In genomic region chr2:160771325-160772276, GRCm38 (mm10) we compare ENCODE assay signal across 20 mouse cellular contexts. TPM values are rescaled to one million over a fixed set of nuclear protein-coding genes. Genes with fewer than 3 reads are reported as not detected.
DNase-seq lines count a peak whose midpoint lies in the region; ATAC-seq and TF ChIP-seq lines count a peak whose summit lies in the region.
"Had no signal": no experiment of that assay in that cellular context is flagged by ENCODE, and none has a peak within 500 bp of the region (broad histone marks: within the 10 kb centered on the region; RNA-seq: fewer than 3 reads in every experiment).

No protein-coding gene starts in this region.

- ATAC-seq in heart, embryonic 11.5 days (replicated peaks; ENCODE audit: insufficient number of reproducible peaks, low FRiP score, low TSS enrichment): no peak
- peak; percentile 15; the same call in 1 of the 2 replicates for ATAC-seq in liver, embryonic 12.5 days

- peaks cover 25% of the 10 kb centered on the region for H3K36me3 ChIP-seq in heart, adult 2 months (ENCODE audit: control insufficient read depth, insufficient read depth, low read length)
- peaks cover 5% of the 10 kb centered on the region; the same call in 1 of the 2 replicates for H3K36me3 ChIP-seq in heart, embryonic 11.5 days (ENCODE audit: control insufficient read depth, insufficient read depth, low read length)
- H3K36me3 ChIP-seq in liver, embryonic 12.5 days: no peaks in the 10 kb centered on the region
- no peaks in the 10 kb centered on the region for H3K36me3 ChIP-seq in myocyte (ENCODE audit: control insufficient read depth, insufficient read depth)
- H3K36me3 ChIP-seq: embryonic facial prominence, embryonic 15.5 days; stomach, embryonic 15.5 days had no signal

- H3K9me3 ChIP-seq in heart, embryonic 11.5 days (replicated peaks; ENCODE audit: control insufficient read depth, low read length): no peaks in the 10 kb centered on the region
- no peaks in the 10 kb centered on the region for H3K9me3 ChIP-seq in liver, embryonic 12.5 days (replicated peaks)
- H3K9me3 ChIP-seq: embryonic facial prominence, embryonic 15.5 days; forebrain, embryonic 10.5 days; heart, embryonic 10.5 days; stomach, embryonic 15.5 days had no signal

- H3K27ac ChIP-seq in heart, adult 2 months: no peak overlapping the region
- no peak overlapping the region for H3K27ac ChIP-seq in heart, embryonic 11.5 days (ENCODE audit: low read depth, low read length)
- no peak overlapping the region for H3K27ac ChIP-seq in liver, embryonic 12.5 days
- H3K27ac ChIP-seq: embryonic facial prominence, embryonic 15.5 days; forebrain, embryonic 10.5 days; heart, embryonic 10.5 days; macrophage; stomach, embryonic 15.5 days had no signal

- DNase-seq in heart, adult 2 months: peak; percentile 4 to 20
- no peak for DNase-seq in liver
- DNase-seq in cerebellum, postnatal 14 days: peak; percentile 49 to 51
- DNase-seq in adrenal gland, postnatal 36 days: no peak
- DNase-seq: adrenal gland, postnatal 10 days; B cell, adult 2 months; gastrocnemius, postnatal 10 days; heart, postnatal 36 days; kidney, postnatal 4 days; lung, adult 2 months; midbrain, embryonic 14.5 days; right cerebral cortex, adult 18-20 months had no signal

- no peak overlapping the region for H3K4me2 ChIP-seq in heart, embryonic 11.5 days
- no peak overlapping the region for H3K4me2 ChIP-seq in liver, embryonic 12.5 days
- no peak overlapping the region for H3K4me2 ChIP-seq in myocyte (ENCODE audit: low read depth)
- H3K4me2 ChIP-seq: embryonic facial prominence, embryonic 15.5 days; stomach, embryonic 15.5 days had no signal

- no peak for TF ChIP-seq CTCF in heart, adult 2 months (IDR thresholded peaks at IDR 0.05)

- H3ac ChIP-seq in myocyte (ENCODE audit: control insufficient read depth, insufficient read length): no peak overlapping the region

- 84% methylated on average over 8 of the region's 8 CpGs for WGBS in heart, adult 2 months
- WGBS in heart, embryonic 11.5 days (ENCODE audit: insufficient replicate concordance): 84% methylated on average over 8 of the region's 8 CpGs
- 68% methylated on average over 8 of the region's 8 CpGs for WGBS in liver, embryonic 12.5 days (ENCODE audit: insufficient replicate concordance)

- H3K4me1 ChIP-seq in heart, adult 2 months (ENCODE audit: control insufficient read depth, insufficient read depth, low read length): peaks cover 25% of the 10 kb centered on the region
- H3K4me1 ChIP-seq in heart, embryonic 11.5 days (ENCODE audit: control insufficient read depth, insufficient read depth, low read length): no peaks in the 10 kb centered on the region
- no peaks in the 10 kb centered on the region for H3K4me1 ChIP-seq in liver, embryonic 12.5 days
- H3K4me1 ChIP-seq: embryonic facial prominence, embryonic 15.5 days; forebrain, embryonic 10.5 days; stomach, embryonic 15.5 days had no signal

- H3K79me2 ChIP-seq in heart, adult 2 months (replicated peaks; ENCODE audit: control insufficient read depth, insufficient read depth, low read length): no peaks in the 10 kb centered on the region; the same call in 1 of the 2 replicates
- no peaks in the 10 kb centered on the region for H3K79me2 ChIP-seq in myocyte (ENCODE audit: control insufficient read depth, insufficient read depth)

- no peak overlapping the region for H3K9ac ChIP-seq in heart, adult 2 months (ENCODE audit: low read depth, low read length)
- H3K9ac ChIP-seq in heart, embryonic 11.5 days (ENCODE audit: low read depth, low read length): no peak overlapping the region
- no peak overlapping the region for H3K9ac ChIP-seq in liver, embryonic 12.5 days
- H3K9ac ChIP-seq: embryonic facial prominence, embryonic 15.5 days; stomach, embryonic 15.5 days had no signal

- H3K4me3 ChIP-seq in heart, adult 2 months: no peak overlapping the region
- no peak overlapping the region for H3K4me3 ChIP-seq in heart, embryonic 11.5 days (ENCODE audit: low read depth, low read length)
- H3K4me3 ChIP-seq in liver, embryonic 12.5 days: no peak overlapping the region
- no peak overlapping the region for H3K4me3 ChIP-seq in myocyte
- H3K4me3 ChIP-seq: embryonic facial prominence, embryonic 15.5 days; forebrain, embryonic 10.5 days; heart, embryonic 10.5 days; stomach, embryonic 15.5 days had no signal

- TF ChIP-seq EP300 in heart, adult 2 months (IDR thresholded peaks at IDR 0.05; ENCODE audit: insufficient read depth, low read depth, low read length): no peak

- no peak for TF ChIP-seq POLR2A in heart, adult 2 months (IDR thresholded peaks at IDR 0.05; ENCODE audit: insufficient read depth, low read depth, low read length)
- no peak for TF ChIP-seq POLR2A in myocyte (IDR thresholded peaks at IDR 0.05; ENCODE audit: insufficient read length, low read depth)

- intact Hi-C loops in heart, adult 2 months (cut with DNase I): loop anchor here (2.0 kb wide), 1 partner anchor 19 kb away; no protein-coding TSS in a partner anchor

- no peaks in the 10 kb centered on the region for H3K27me3 ChIP-seq in heart, adult 2 months (ENCODE audit: control insufficient read depth, insufficient read depth, low read length)
- H3K27me3 ChIP-seq in heart, embryonic 11.5 days (ENCODE audit: control insufficient read depth, insufficient read depth, low read length): no peaks in the 10 kb centered on the region
- H3K27me3 ChIP-seq in liver, embryonic 12.5 days (replicated peaks): no peaks in the 10 kb centered on the region
- H3K27me3 ChIP-seq in myocyte (ENCODE audit: control insufficient read depth, insufficient read depth, insufficient read length): no peaks in the 10 kb centered on the region
- H3K27me3 ChIP-seq: embryonic facial prominence, embryonic 15.5 days; stomach, embryonic 15.5 days had no signal

TF ChIP-seq in myocyte, 11 proteins besides CTCF, POLR2A, EP300 and RAD21:
- TF ChIP-seq TCF3 (IDR thresholded peaks at IDR 0.05; ENCODE audit: insufficient read length, low read depth): no peak
- TF ChIP-seq SRF (IDR thresholded peaks at IDR 0.05; ENCODE audit: control insufficient read depth, insufficient read length, low read depth): no peak
- no peak for TF ChIP-seq MYOD1 (IDR thresholded peaks at IDR 0.05; ENCODE audit: control insufficient read depth in 1 of 3, insufficient read length in 2 of 3, low read depth in 2 of 3)
- TF ChIP-seq TCF12 (IDR thresholded peaks at IDR 0.05; ENCODE audit: insufficient read depth, poor library complexity, severe bottlenecking): no peak
- peak; percentile 18 for TF ChIP-seq POLR2AphosphoS2 (IDR thresholded peaks at IDR 0.05; ENCODE audit: insufficient read length, low read depth)
- TF ChIP-seq MYOG (IDR thresholded peaks at IDR 0.05; ENCODE audit: control insufficient read depth in 1 of 3, insufficient read depth in 1 of 3, insufficient read length in 2 of 3, low read depth in 2 of 3): no peak
TF ChIP-seq in myocyte: peak in this region for 1.

RNA-seq across cellular contexts. Expression of gene Plcg1, which starts 40.5 kb away (rescaled TPM):
- 10 to 100 TPM; 56.4 to 67.2 TPM for total RNA-seq in heart, adult 2 months (2021)
- 45.8 and 66.5 TPM in 2 replicates for polyA plus RNA-seq in heart, adult 2 months (2012; rRNA removed)
- 31.0 and 33.9 TPM in 2 replicates for polyA plus RNA-seq in heart, embryonic 11.5 days (2014; fragmentation: Nextera tagmentation; extraction: Ambion mirVana)
- 11.7 and 16.0 TPM in 2 replicates for polyA plus RNA-seq in liver, embryonic 12.5 days (2016; fragmentation: Nextera tagmentation; extraction: Ambion mirVana)
- 36.6 TPM for polyA plus RNA-seq in myocyte (2012; fragmentation: generic; extraction: Trizol)
- 10 to 100 TPM; 51.7 to 62.2 TPM for total RNA-seq in adrenal gland, postnatal 36 days (2021)

Comparison
In these comparisons a context has a peak if more than half of its experiments do, and no peak if none do; other contexts are left out.
1. DNase-seq: peak in heart, adult 2 months (2 of 2) and cerebellum, postnatal 14 days (2 of 2); none in liver (single experiment) and adrenal gland, postnatal 36 days (0 of 2).